Mouse (Mus musculus): ENCODE measurements at regions not wholly inside any gene's neighbourhood (a gene's known extent, or its start where the extent isn't known, plus 50 kb on each side); places are given as distances from the start of the nearest gene placed in this dataset.

DNA sequence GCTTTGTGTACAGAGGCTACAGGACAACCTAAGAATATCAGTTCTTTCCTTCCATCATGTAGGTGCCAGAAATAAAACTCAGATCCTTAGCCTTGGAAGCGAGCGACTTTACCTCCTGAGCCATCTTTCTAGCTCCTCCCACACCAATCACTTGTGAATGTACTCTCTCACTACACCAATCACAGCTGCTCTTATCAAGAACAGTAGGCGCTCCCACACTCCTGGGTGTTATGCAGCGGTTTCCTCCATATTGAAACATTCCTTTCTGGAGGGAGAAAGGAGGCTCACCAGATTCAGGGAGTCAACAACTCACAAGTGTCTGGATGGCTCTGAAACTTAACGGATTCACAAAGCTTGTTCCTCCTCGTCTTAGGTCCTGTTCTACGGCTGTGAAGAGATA, 168.1 kb upstream of the Arid2 start:
- no peak for DNase-seq (ENCODE audit: low spot score in 2 of 2)

DNA sequence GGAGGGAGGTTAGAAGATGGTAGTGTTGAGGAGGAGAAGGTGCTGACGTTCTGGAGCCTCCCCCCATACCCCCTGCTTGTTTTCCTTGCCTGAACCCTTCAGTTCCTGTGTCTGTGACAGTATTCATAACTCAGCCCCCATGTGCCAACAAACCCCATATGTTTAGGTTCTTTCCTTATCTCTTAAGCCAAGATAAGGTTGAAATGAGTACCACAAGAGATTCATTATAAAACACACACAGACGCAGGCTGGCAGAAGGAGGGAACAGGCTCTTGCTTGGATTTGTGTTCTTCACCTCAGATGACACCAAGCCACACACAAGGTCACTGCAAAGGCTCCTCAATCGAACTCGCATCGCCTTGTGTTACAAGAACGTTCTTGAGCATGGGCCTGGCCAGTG, 162.9 kb upstream of the Arid2 start:
- DNase-seq (ENCODE audit: low spot score in 2 of 2): no peak

DNA sequence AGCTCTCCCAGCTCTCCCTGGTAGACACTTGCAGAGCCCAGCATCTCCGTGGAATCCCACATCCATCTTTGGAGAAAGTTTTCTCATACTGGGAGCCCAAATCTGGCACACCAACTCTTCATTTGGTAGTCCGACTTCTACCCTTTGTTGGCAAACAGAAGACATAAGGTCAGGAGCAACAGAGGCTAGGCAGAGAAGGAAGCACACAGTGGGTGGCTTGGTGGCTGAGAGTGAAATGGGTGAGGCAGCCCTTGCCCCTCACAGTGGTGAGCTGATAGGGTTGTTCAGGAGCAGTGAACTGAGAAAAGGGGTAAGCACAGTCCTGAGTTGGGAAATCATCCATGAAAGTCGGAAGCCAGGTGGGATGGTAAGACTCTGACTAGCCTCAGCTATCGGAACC, 157.6 kb upstream of the Arid2 start:
- DNase-seq (ENCODE audit: low spot score in 2 of 2): no peak

DNA sequence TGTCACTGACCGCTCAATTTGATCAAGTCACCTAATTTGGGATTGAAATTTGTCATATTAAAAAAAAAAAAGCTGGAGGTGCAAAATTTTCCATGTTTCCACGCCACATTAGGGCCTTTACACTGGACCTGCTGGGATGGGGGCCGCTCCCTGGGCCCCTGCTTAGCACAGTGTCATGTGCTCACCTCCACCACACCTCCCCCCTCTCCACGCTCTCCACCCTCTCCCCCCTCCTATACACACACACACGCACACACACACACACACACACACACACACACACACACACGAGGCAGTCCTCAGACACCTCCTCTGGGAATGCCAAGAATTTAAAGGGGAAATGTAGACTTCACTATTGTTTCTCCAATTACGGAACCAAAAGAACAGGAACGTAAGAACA, 156.8 kb upstream of the Arid2 start:
- no peak for DNase-seq (ENCODE audit: low spot score in 2 of 2)

DNA sequence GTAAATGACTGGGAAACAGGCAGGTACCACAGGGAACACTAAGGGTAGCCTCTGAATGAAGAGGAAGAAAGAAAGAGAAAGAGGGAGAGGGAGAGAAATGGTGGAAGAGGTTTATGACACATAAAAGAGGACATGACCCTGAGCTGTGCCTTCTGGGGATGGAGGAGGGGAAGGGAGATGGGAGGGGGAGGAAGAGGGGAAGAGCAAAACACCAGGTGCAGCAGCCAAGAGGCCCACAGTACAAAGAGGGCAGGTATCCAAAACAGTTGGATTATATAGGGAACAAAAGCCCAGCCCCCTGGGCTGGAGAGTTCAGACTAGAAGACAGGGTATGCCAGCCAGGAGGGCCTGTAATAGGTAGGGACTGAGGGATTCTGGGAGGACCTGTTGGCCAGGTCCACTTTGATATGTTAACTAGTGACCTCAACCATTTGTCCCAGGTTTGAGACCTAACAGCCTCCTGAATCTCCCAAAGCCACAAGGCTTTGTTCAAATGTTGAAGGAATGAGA, 155.7 kb upstream of the Arid2 start:
- no peak for DNase-seq (ENCODE audit: low spot score in 2 of 2)

DNA sequence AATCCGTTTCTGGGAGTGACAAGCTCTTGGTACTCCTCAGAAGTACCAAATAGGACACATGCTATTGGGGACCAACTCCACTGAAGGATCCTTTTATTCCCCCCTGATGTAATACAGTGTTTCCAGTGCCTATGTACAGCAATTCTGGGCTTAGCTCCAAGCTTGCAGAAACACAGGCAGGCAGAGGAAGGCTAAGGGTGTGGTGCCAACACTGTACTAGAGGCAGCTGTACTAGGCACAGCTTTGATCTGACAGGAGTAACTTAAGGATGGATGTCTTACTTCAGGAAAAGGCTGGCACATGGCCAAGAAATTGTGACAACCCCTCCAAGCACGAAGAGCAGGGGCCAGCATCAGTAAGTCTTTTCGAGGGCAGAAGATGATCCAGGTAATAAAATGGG, 154.7 kb upstream of the Arid2 start:
- DNase-seq (ENCODE audit: low spot score in 2 of 2): peak; percentile 19 to 31

DNA sequence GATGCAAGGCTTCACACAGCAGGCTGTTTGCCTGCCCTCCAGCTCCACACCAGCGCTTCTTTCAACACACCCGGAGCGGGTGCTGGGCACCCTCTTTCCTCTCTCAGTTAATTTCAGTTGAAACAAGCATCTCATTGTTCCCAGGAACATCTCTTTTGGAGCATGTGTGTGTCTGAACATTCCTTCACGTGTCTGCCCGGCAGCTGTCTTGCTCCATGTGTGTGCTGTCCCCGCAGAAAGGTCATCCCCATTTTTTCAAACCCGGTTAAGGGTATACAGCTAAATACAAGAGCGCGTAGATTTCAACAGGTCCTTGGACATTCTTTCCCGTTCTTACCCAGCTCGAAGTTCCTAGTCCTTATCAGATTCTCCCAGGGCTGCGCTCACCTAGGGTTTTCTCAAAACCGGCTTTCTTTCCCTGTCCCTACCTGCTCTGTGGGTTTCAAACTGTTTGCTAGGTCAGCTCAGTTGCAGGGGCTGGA, 152.0 kb upstream of the Arid2 start:
- no peak for DNase-seq (ENCODE audit: low spot score in 2 of 2)

DNA sequence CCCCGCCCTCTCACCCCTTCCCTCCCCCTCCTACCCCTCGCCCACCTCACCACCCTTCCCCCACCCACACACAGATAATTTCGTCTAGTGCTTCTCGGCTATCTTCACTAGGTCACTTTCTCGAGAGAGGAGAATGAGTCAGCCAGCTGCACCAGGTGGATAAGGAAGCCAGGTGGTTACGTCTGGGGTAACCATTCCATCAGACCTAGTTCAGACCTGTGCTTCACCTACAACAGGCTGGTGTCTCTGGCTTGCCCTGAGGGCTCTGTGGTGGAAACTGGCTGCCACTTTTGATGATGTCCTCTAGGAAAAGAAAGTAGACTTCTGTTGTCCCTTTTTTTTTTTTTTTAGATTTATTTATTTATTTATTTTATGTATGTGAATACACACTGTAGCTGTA, 151.5 kb upstream of the Arid2 start:
- DNase-seq (ENCODE audit: low spot score in 2 of 2): no peak

DNA sequence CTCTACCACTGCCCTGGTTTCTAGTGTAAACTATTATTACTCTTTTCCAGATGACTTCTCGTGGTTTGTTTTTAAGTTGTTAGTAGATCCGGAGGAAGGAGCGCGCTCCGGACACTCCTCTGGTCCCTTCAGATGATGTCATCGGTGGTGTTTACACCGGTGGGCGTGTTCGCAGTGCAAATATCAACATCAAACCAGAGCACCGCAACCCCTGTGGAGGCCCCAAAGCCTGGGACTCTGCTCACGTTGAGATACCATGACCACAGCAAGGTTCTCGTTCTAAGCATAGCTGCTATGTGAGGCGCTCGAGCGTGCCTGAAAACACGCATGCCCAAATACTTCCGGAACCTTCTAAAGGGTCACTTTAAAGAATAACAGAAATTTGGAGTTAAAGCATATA, 149.8 kb upstream of the Arid2 start:
- no peak for DNase-seq (ENCODE audit: low spot score in 2 of 2)

DNA sequence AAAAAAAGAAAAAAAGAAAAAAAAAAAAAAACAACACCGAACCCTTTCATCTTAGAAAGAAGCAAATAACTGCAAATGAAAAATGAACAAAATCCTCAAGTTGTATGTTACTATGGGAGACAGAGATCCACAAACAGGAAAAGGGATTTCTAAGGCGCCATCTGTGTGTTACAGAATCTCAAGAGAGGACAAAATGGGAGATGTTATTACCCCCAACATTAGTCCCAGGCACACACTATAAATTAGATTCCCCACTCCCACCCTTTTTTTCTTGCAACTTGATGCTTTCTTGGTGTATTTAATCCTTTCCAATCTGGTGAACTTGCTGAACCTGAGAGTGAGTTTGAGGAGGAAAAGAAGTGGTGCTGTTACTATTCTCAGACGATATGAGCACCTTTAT, 149.4 kb upstream of the Arid2 start:
- DNase-seq (ENCODE audit: low spot score in 2 of 2): no peak

DNA sequence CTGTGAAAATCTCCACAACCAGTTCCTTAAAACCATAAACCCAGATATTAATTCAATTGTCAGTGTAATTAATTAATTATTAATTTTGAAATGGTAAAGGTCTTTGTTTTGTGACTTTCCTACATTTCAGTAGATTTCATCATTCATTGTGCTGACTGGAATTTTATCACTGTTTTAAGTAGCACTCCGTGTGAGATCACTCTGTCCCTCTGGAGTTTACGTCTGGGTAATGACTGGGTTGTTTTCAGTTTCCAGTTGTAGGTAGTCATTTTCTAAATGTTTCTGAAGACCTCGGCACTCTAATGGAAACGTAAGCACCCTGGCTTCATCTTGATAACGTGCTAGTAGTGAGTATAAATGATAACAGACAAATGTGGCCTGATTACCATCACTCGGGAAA, 133.8 kb upstream of the Arid2 start:
- DNase-seq (ENCODE audit: low spot score in 2 of 2): no peak

DNA sequence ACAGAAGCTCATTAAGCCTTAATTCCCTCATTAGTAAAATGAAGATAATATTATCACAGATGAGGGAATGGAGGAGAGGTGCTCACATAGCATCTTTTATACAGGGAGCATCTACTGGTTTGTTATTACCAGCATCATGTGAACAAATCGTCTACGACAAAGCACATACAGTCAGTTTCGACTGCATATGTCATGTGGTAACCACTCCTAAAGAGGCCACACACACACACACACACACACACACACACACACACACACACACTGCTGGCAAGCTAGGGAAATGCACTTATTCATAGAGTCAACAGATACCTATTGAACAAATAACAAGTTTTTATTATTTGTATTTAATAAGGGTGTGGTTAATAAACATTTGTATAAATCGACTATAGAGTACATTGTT, 129.0 kb upstream of the Arid2 start:
- DNase-seq (ENCODE audit: low spot score in 2 of 2): no peak

DNA sequence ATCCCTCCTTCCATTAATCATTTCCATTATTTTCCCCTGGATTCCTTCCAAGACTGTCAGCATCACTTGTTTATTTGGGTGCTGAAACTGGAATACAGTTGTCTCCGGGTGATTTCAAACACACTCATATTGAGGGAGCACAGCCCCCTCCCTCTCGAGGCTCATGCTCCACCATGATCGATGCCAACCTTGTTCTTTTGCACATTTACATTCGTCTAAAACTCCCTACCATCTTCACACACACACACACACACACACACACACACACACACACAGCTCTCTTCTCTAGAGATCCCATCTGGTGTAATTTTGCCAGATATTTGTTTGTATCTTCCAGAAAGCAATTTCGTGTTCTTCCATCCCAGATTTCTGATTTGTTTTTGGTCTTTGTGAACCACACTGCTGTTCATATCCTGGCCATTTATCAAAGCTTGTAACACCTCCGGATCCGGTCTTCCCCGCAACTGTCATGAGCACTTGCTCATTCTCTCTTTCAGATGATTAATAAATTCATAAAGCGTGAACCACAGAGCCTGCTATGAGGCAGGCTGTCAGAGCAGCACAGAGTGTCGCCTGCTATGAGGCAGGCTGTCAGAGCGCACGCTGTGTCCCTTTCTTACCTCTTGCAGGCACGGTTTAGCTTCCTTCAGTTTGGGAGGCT, 122.4 kb upstream of the Arid2 start:
- peak; percentile 60 to 81 for DNase-seq (ENCODE audit: low spot score in 2 of 2)

DNA sequence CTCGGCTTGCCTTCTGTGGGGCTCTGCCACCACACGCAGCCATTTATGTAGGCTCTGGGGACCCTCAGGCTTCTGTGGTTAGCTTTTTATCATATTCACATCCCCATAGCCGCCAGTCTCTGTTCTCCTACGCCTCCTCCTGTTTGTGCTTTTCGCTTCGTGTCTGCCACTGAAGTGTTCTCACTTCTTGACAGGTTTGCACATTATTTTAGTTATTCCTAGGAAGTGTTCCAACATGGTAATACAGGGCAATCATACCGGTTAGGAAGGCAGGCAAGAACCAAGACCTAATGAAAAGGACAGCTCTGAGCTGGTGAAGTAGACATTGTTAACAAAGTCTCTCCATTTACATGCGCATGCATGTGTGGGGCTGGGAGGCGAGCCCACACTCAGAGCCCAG, 120.1 kb upstream of the Arid2 start:
- no peak for DNase-seq (ENCODE audit: low spot score in 2 of 2)

DNA sequence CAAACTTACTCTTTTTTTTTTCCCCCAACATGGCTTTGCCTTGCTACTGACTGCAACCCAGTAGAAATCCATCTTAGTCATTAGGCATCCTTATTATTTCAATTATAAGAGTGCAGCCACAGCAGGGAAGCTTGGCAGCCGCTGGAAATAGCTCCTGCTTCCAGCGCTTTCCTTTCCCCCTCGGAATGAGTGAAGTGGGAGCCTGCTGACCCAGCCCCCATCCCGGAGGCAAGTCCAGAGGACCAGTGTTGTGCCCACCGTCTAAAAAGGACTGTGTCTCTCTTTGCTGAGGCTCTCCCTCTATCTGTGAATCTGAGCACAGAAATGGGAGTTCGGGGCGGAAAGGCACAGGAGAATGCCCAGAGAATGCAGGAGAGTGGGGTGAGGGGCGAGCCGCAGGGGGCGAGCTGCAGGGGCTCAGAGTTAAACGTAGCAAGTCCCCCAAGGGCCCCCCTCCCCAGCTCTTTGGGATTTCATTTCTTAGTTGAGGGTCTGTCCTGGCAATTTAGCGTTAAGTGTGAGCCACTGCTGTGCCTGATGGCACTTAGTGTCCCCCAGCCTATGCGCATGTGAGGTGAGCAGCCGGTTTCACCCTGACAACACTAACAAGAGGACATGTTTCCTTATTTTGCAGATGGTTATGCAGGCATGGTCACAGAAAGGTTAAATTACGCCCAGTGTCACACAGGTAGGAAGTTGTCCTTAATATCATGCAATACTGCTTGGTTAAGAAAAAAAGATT, 117.4 kb upstream of the Arid2 start:
- no peak for DNase-seq (ENCODE audit: low spot score in 2 of 2)

DNA sequence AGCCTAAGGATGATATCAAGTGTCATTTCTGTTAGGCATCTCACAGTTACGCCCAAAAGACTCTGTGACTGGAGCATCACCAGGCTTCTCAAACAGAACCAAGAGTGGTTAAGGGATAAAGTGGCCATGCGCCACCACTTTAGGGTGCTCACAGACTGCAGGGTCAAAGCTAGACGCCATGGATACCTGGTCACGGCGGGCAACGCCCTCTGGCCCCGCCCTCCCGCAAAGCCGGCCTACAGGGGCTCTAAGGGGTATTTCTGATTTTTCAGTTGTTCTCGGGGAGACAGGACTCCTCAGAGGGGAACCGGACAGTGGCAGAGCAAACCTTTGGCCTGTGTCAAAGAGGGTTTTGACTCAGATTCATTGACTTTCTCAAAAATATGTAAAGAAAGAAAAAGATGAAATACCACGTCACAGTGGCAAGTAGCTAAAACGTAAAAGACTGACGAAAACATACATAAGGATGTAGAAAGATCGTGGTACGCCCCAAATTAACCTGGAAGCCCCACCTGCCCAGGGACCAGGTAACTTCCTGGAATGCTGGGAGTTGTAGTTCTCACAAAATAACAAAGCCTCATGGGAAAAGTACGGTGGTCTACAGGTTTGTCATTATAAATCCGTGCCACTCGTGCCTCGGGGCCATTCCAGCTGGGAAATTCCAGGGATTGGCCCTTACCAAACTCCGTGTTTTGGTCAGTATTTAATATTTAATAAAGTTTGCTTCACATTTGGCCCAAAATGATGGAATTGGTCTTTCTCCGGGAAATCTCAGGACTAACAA, 116.1 kb upstream of the Arid2 start:
- no peak for DNase-seq (ENCODE audit: low spot score in 2 of 2)

DNA sequence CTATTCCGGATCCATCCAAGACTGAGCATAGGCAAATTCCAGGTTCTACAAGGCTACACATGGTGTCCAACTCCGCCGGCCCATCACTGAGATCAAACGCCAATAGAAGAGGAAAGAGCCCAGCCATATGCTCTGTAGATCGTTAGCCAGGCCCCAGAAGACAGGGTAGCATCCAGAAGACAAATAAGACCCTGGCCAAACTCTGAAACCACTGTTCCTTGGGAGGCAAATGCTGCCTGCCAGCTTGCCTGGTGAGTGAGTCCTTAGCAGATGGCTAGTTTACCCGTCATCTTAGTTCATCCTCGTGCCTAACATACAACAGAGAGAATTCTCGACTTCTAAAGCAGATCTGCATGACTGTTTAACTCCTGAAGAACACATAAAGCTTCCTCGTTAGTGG, 109.4 kb upstream of the Arid2 start:
- DNase-seq (ENCODE audit: low spot score in 2 of 2): no peak

DNA sequence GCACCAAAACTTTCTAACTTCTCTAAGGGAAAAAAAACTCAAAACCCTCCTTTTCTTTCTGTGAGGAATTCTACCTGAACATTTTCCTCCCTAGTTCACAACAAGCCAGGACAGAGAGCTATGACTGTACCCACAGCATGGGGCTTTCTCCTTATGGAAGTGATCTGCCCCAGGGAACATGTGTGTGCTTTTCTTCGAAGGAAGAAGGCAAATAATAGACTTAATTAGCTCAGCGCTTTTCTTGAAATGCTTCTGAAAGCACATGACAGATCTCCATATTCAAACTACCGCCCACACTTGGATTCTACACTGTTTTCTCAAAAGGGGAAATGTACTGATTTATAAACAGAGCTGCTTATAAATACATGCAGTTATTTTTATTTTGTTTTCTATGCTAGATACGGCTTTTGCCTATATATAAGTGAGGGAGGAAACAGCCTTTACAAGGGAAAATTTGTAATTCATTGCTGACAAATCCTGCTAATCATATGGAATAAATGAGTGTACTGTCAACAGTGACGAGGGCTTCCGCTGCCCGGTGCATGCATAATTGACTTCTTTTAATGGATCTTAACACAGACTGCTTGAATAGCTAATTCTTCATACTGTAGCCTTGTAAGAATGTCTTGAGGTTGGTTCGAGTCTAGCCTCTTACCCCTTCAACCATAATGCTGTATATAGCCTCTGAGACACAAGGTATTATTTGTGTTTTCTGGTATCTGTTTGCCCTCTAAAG, 108.8 kb upstream of the Arid2 start:
- DNase-seq (ENCODE audit: low spot score in 2 of 2): no peak

DNA sequence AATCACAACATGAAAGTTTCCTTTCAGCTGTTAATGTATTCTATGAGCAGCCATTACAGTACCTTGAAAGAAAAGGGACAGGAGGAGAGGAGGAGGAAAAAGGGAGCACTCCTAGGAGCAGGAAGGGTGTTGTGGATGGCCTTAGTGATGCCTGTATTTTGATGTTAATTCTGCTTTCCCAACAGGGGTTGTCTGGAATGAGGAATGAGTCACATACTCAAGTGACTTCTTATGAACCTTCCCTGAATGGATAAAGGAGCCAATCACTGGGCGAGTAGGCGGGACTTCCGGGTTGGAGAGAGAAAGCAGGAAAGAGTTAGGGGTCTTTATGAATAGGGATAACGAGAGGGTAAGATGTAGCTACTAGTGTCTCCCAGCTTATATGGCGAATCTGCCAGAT, 107.8 kb upstream of the Arid2 start:
- DNase-seq (ENCODE audit: low spot score in 2 of 2): no peak

DNA sequence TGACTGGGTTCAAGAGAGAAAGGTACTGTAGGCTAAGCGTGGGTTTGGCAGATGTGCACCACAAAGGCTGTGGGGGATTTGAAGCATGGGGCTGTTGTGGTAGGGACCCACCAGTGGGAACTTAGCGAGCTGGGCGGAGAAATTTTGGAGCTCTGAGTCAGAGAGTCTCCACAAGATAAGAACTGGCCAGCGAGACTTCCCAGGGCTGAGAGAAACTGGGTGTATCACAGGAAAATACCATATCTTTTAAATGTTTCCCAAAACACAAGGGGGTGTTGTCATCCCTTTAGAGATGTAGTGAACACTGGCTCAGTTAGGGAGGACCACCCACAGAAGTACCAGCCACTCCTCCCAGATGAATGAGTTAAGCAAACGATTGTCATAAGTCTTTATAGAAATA, 107.3 kb upstream of the Arid2 start:
- DNase-seq (ENCODE audit: low spot score in 2 of 2): no peak

DNA sequence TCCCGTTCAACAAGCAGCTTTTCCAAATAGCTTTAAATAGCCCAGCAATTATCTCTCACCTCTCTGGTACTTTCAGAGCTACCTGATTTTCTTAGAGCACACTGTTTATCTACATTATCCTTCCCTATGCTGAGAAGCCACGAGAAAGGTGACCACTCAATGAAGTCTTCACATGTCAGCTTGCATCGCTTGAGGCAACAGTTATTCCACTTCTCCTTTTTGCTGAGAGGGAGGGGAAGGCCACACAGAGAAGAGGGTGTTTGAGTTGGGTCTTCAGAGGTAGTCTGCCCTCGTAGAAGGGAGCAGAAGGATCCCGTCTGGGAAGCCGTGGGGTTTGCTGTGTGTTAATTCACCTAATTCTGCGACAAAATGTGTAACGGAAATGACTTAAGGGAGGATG, 106.3 kb upstream of the Arid2 start:
- DNase-seq (ENCODE audit: low spot score in 2 of 2): no peak

Measured in layer of hippocampus, postnatal 14 days (tissue).